Mouse (Mus musculus) granulocyte monocyte progenitor cell, adult 5-6 weeks (primary cell): ENCODE measurements around the gene Negr1. TPM values are rescaled to one million over a fixed set of nuclear protein-coding genes. Genes with fewer than 3 reads are reported as not detected.

ENCODE experiments used
- ATAC-seq: replicated peaks from 2 replicates; pipeline ENCODE4 v1.8.0; 2016; ENCODE audit warnings: mild to moderate bottlenecking, moderate TSS enrichment, inconsistent platforms; ENCODE audit not compliant: poor library complexity, severe bottlenecking
- total RNA-seq, 2 experiments: library from RNA; stranded (forward) in 1 of 2; stranded (reverse) in 1 of 2; fragments of 200-712, 200-1000 nt in 1 of 2; fragments of >200 nt in 1 of 2; fragmentation: Nextera tagmentation in 1 of 2; gene quantifications; 2 replicates each; pipeline ENCODE4 v1.2.3; 2014 to 2017

Negr1 gene
- total RNA-seq, 2 experiments from 2014 or later, result not detected

GRCm38 (mm10) chr3:157190551-157190950 is 629.0 kb downstream of the Negr1 start:
- no peak for ATAC-seq

GRCm38 (mm10) chr3:157192021-157192420 is 630.4 kb downstream of the Negr1 start:
- ATAC-seq, result no peak

- no peak for ATAC-seq
Observed at GRCm38 (mm10) chr3:157193141-157193540, 631.5 kb downstream of the Negr1 start.

- no peak for ATAC-seq
Observed at GRCm38 (mm10) chr3:157198659-157199058, 637.1 kb downstream of the Negr1 start.

DNA sequence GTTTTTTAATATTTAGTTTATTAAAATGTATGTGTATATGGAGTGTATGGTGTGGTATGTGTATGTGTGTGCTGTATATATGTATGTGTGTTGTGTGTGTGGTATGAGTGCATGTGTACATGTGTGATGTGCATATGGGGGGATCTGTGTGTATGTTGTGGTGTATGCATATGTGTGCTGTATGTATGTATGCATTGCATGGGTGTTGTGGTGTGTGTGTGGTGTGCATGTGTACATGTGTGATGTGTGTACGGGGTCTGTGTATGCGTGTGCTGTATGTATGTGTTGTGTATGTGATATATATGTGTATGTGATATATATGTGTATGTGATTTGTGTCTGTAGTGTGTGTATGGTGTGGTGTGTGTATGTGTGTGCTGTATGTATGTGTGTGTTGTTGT is 640.1 kb downstream of the Negr1 start:
- ATAC-seq, result no peak

- ATAC-seq, result no peak
Observed at GRCm38 (mm10) chr3:157203573-157203972, 642.0 kb downstream of the Negr1 start.

DNA sequence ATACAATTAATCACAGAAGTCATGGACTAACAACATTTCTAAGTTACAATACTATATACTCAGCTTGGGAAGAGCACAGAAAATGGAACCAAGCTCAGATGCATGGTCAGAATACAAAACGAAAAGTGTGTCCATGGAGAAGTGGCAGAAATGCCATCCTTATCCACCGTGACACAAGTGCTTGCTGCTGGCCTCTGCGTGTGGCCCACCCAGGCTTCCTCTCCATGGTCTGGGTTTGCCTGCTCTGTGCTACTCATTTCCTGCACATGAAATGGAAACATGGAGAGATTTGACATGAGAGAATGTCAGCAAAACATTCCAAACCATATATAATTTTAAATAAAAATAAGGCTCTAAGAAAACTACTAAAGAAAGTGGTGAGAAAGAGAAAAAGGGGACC is 645.2 kb downstream of the Negr1 start:
- ATAC-seq, result no peak

DNA sequence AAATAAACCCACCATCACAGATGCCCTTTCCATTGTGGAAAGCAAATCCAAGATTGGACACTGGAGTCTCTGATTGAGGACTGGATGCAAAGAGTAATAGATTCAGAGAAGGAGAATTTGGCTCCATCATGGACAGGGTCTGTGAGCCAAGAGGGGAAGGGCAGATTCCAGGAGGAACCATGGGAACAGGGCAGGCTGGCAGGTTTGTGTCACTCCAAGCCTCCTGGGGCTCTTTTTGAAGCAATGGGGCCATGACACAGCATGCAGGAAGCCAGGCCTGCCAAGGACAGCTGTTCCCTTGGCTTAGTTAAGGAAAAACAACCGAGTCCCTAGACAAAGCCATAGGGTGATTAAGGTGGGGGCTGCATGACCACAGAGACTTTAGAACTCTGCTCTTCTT is 647.4 kb downstream of the Negr1 start:
- ATAC-seq, result no peak

DNA sequence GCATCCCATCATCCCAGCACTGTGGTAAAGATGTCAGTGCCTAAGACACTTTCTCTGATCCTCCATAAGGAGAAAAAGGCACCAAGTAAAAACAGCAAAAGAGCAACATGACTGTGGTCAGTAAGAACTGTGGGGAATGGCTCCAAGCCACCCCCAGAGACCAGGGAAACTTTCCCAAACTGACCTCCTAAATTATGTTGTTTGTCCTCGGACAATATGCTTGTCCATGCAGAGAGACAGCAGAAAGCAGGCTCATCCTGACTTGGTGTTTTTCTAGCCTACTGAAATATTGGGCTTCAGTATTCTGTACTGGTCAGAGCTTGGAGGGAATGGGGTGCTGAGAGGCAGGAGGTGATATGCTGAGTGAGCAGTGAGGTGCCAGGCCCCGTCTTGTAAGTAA is 647.8 kb downstream of the Negr1 start:
- no peak for ATAC-seq

GRCm38 (mm10) chr3:157215937-157216719 is 654.5 kb downstream of the Negr1 start:
- ATAC-seq, result no peak

DNA sequence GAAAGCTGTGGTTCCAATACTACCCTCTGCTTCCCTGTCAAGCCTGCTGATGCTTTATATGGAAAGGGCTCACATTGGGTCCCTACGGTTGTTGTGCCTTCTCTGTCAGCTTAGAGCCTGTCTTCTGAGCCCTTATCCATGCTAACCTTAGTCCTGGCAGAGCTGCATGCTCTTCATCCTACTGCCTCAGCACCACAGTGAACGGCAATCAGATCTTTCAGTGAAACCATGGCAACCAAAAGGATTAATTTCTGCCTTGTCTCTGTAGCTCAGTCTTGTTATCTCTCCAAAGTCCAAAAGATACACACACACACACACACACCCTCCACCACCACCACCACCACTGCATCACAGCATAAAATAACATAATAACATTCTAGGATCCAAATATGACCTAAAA is 656.2 kb downstream of the Negr1 start:
- no peak for ATAC-seq

- no peak for ATAC-seq
Observed at GRCm38 (mm10) chr3:157224920-157225319, 663.3 kb downstream of the Negr1 start.

DNA sequence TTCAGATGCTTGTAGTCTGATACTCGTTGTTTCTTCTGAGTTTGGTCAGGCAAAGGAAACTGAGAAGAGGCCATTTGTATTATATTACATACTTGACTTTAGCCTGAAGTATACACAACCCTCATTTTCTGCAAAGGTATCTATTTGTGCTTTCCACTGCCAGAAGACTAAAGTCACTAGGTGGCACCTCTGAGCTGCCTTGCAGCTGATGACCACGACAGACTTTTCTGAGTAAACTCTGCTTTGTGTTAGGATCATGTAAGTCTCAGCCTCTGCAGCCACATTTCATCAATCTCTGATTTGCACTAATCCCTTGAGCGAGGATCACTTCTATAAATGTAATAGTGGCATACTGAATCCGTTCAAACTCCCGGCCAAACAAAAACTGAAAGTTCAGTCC is 671.1 kb downstream of the Negr1 start:
- peak; percentile 73 for ATAC-seq

- ATAC-seq, result no peak
Observed at GRCm38 (mm10) chr3:157240240-157240639, 678.6 kb downstream of the Negr1 start.

GRCm38 (mm10) chr3:157255446-157255845 is 693.9 kb downstream of the Negr1 start:
- ATAC-seq, result no peak

- ATAC-seq, result no peak
Observed at GRCm38 (mm10) chr3:157255863-157256262, 694.3 kb downstream of the Negr1 start.

- ATAC-seq, result no peak
Observed at GRCm38 (mm10) chr3:157268742-157269141, 707.1 kb downstream of the Negr1 start.

GRCm38 (mm10) chr3:157272379-157272778 is 710.8 kb downstream of the Negr1 start:
- ATAC-seq, result peak; percentile 96

DNA sequence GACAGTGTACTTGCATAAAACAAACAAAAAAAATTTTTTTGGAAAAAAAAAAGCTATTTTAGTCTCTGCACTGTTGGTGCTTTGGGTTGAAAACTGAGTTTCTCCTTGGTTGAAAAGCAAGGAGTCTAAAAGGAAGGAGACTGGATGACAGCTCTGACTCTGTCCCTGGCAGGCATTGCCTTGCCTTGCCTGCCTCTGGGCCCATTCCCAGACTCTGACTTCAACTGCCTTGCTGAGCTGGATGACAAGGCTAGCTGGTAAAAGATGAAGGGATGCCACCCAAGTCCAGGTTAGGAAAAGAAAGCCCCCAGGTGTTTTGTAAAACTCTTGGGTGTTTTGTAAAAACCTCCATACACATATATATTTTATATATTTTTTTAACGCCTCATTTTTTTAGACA is 712.5 kb downstream of the Negr1 start:
- no peak for ATAC-seq

- peak; percentile 61 for ATAC-seq
Observed at GRCm38 (mm10) chr3:157279717-157280116, 718.1 kb downstream of the Negr1 start.

GRCm38 (mm10) chr3:157281259-157281658 is 719.7 kb downstream of the Negr1 start:
- ATAC-seq, result peak; percentile 82

GRCm38 (mm10) chr3:157291286-157291685 is 729.7 kb downstream of the Negr1 start:
- ATAC-seq, result no peak
